Mouse (Mus musculus): ENCODE measurements around the gene Actr5.

DNA sequence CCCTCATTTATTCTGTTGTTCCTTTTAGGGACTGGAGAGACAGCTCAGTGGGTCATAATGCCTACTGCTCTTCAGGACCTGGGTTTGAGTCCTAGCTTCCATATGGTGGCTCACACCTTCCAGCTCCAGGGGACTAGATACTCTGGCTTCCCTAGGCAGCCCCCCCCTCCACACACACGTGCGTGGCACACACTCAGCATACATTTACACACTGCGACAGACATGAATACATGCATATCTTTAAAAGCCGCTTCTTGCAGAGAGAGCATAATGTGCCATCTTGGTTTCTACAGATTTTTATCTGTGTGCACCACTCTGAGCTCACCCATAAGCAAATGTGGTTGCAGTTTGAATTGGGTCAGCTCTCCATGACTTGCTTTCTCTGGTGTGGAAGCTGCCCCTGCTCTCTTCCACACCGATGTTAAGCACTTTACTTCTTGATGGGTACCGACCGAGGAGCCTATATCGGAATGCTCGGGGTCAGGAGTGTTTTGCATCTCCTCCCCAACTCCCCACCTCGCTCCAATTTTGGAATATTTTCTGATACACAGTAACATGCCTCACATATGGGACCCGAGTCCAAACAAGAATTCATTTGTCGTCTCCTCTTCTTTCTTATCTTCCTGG lies 51.3 kb downstream of the Actr5 start:
- TF ChIP-seq CTCF (IDR thresholded peaks at IDR 0.05; ENCODE audit: low read depth) (no peak), EP300 (optimal IDR thresholded peaks at IDR 0.05) (no peak)

Data from stomach, postnatal 0 days (tissue).